Mouse (Mus musculus): ENCODE results near the gene Dnaaf3.
"Not testable (repeated sequence)": the region's sequence is repeated elsewhere in the genome, so short reads cannot be mapped to it uniquely, and the experiment has no call there.

Gene Dnaaf3

GRCm38 (mm10) chr7:4532005-4532729, at the start of gene Dnaaf3:
TSS of gene Dnaaf3 (minus strand) at chr7:4532453.
- no peak for DNase-seq (ENCODE audit: low spot score)

GRCm38 (mm10) chr7:4581481-4581880, 49.2 kb upstream of the Dnaaf3 start:
- not testable (repeated sequence) for DNase-seq (ENCODE audit: low spot score)

GRCm38 (mm10) chr7:4572361-4572760, 40.1 kb upstream of the Dnaaf3 start:
- DNase-seq (ENCODE audit: low spot score) = not testable (repeated sequence)

GRCm38 (mm10) chr7:4562660-4563059, 30.4 kb upstream of the Dnaaf3 start:
- DNase-seq (ENCODE audit: low spot score) = no peak

GRCm38 (mm10) chr7:4557167-4557560, 24.9 kb upstream of the Dnaaf3 start:
- no peak for DNase-seq (ENCODE audit: low spot score)

- DNase-seq (ENCODE audit: low spot score) = peak; percentile 76
Measured at GRCm38 (mm10) chr7:4556256-4557166, 24.3 kb upstream of the Dnaaf3 start.

- DNase-seq (ENCODE audit: low spot score) = peak; percentile 56
Measured at GRCm38 (mm10) chr7:4547221-4547641, 15.0 kb upstream of the Dnaaf3 start, which contains the start of gene Syt5. TSS of gene Syt5 (minus strand) at chr7:4547541.

- DNase-seq (ENCODE audit: low spot score) = peak; percentile 93
Measured at GRCm38 (mm10) chr7:4546591-4547131, 14.4 kb upstream of the Dnaaf3 start.

- DNase-seq (ENCODE audit: low spot score) = no peak
Measured at GRCm38 (mm10) chr7:4546050-4546449, 13.8 kb upstream of the Dnaaf3 start.

- DNase-seq (ENCODE audit: low spot score) = no peak
Measured at GRCm38 (mm10) chr7:4542013-4542412, 9.8 kb upstream of the Dnaaf3 start.

- no peak for DNase-seq (ENCODE audit: low spot score)
Measured at GRCm38 (mm10) chr7:4541344-4541743, 9.1 kb upstream of the Dnaaf3 start.

GRCm38 (mm10) chr7:4539019-4539418, 6.8 kb upstream of the Dnaaf3 start:
- DNase-seq (ENCODE audit: low spot score) = no peak

- no peak for DNase-seq (ENCODE audit: low spot score)
Measured at GRCm38 (mm10) chr7:4537181-4537580, 4.9 kb upstream of the Dnaaf3 start.

- no peak for DNase-seq (ENCODE audit: low spot score)
Measured at GRCm38 (mm10) chr7:4536369-4536768, 4.1 kb upstream of the Dnaaf3 start.

- DNase-seq (ENCODE audit: low spot score) = not testable (repeated sequence)
Measured at GRCm38 (mm10) chr7:4530166-4530565, 2.1 kb downstream of the Dnaaf3 start.

GRCm38 (mm10) chr7:4527302-4527689, 5.0 kb downstream of the Dnaaf3 start:
- DNase-seq (ENCODE audit: low spot score) = no peak

- no peak for DNase-seq (ENCODE audit: low spot score)
Measured at GRCm38 (mm10) chr7:4526341-4527301, 5.6 kb downstream of the Dnaaf3 start.

- DNase-seq (ENCODE audit: low spot score) = not testable (repeated sequence)
Measured at GRCm38 (mm10) chr7:4524212-4524922, 7.9 kb downstream of the Dnaaf3 start, which contains the start of gene Tnni3. TSS of gene Tnni3 (minus strand) at chr7:4524229.

- no peak for DNase-seq (ENCODE audit: low spot score)
Measured at GRCm38 (mm10) chr7:4523205-4524130, 8.8 kb downstream of the Dnaaf3 start.

- no peak for DNase-seq (ENCODE audit: low spot score)
Measured at GRCm38 (mm10) chr7:4522292-4522691, 10.0 kb downstream of the Dnaaf3 start.

Measured in left cerebral cortex, adult 11 months (tissue).